Mouse (Mus musculus): ENCODE measurements around the gene Ctnnd2. TPM values are rescaled to one million over a fixed set of nuclear protein-coding genes. Genes with fewer than 3 reads are reported as not detected.
A peak's percentile ranks its signal among the peaks of the same experiment; 100 is the strongest.

Ctnnd2 gene
- polyA plus RNA-seq, 1 experiment from 2014 or later: 0.83 TPM

DNA sequence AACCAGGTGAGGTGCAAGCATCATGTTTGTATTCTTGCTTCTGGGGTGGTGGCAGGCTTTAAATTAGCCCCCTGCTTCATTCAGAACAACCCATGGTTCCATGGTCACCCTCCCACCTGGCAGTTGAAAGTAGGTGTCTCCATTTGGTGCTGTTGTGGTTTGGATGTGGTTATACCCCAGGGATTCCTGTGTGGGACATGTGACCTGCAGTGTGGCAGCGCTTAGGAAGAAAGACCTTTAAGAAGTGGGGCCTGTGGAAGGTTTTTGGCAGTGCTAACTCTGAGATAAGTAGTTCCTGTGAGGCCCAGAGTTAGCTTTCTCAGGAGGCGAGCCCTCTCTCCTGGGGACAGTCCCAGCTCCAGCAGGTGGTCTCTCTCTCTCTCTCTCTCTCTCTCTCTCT is 848.4 kb downstream of the Ctnnd2 start:
- ATAC-seq (replicated peaks; ENCODE audit: extremely low read depth, insufficient read depth, low FRiP score): peak; percentile 52; the same call in 1 of the 2 replicates
- Histone ChIP-seq H3K9ac (ENCODE audit: low read length) (no peak overlapping the region), H3K27me3 (ENCODE audit: control insufficient read depth, insufficient read depth, low read length) (no peaks in the 10 kb centered on the region), H3K36me3 (ENCODE audit: control insufficient read depth, insufficient read depth) (no peaks in the 10 kb centered on the region), H3K4me3 (ENCODE audit: low read length) (no peak overlapping the region), H3K4me1 (ENCODE audit: control insufficient read depth, insufficient read depth, low read length) (no peaks in the 10 kb centered on the region), H3K27ac (ENCODE audit: low read length) (no peak overlapping the region), H3K4me2 (ENCODE audit: low read depth, low read length) (no peak overlapping the region), H3K9me3 (replicated peaks; ENCODE audit: control insufficient read depth, low read length) (no peaks in the 10 kb centered on the region)
- WGBS: 45% methylated on average over 2 of the region's 2 CpGs

DNA sequence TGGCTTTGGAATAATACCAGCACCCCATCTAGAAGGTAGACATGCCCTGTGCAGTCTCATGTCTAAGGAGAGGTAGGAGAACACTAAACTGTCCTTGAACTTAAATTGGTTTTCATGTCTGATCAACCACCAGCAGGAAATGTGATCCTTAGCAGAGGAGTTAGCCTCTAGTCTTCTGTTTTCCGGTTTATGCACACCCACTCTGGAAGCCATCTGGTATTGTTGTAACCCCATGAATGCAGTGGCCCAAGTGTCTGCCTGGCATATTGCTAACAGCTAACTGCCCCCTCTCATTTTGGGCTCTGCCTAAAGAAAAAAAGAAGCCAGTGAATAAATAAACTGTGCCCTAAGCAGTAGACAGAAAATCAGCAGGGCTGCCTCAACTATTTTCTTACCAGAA is 849.6 kb downstream of the Ctnnd2 start:
- 72% methylated on average over 1 of the region's 1 CpGs for WGBS
- Histone ChIP-seq H3K4me1 (ENCODE audit: control insufficient read depth, insufficient read depth, low read length) (no peaks in the 10 kb centered on the region), H3K9ac (ENCODE audit: low read length) (no peak overlapping the region), H3K4me2 (ENCODE audit: low read depth, low read length) (no peak overlapping the region), H3K27ac (ENCODE audit: low read length) (no peak overlapping the region), H3K27me3 (ENCODE audit: control insufficient read depth, insufficient read depth, low read length) (no peaks in the 10 kb centered on the region), H3K4me3 (ENCODE audit: low read length) (no peak overlapping the region), H3K36me3 (ENCODE audit: control insufficient read depth, insufficient read depth) (no peaks in the 10 kb centered on the region), H3K9me3 (replicated peaks; ENCODE audit: control insufficient read depth, low read length) (no peaks in the 10 kb centered on the region)
- ATAC-seq (replicated peaks; ENCODE audit: extremely low read depth, insufficient read depth, low FRiP score): no peak

GRCm38 (mm10) chr15:31022497-31022896 is 850.1 kb downstream of the Ctnnd2 start:
- Histone ChIP-seq H3K4me3 (ENCODE audit: low read length) (no peak overlapping the region), H3K9me3 (replicated peaks; ENCODE audit: control insufficient read depth, low read length) (no peaks in the 10 kb centered on the region), H3K4me2 (ENCODE audit: low read depth, low read length) (no peak overlapping the region), H3K9ac (ENCODE audit: low read length) (no peak overlapping the region), H3K27ac (ENCODE audit: low read length) (no peak overlapping the region), H3K27me3 (ENCODE audit: control insufficient read depth, insufficient read depth, low read length) (no peaks in the 10 kb centered on the region), H3K36me3 (ENCODE audit: control insufficient read depth, insufficient read depth) (no peaks in the 10 kb centered on the region), H3K4me1 (ENCODE audit: control insufficient read depth, insufficient read depth, low read length) (no peaks in the 10 kb centered on the region)
- ATAC-seq (replicated peaks; ENCODE audit: extremely low read depth, insufficient read depth, low FRiP score): no peak
- 82% methylated on average over 3 of the region's 3 CpGs for WGBS

GRCm38 (mm10) chr15:31023766-31024165 is 851.4 kb downstream of the Ctnnd2 start:
- Histone ChIP-seq H3K27me3 (ENCODE audit: control insufficient read depth, insufficient read depth, low read length) (no peaks in the 10 kb centered on the region), H3K4me1 (ENCODE audit: control insufficient read depth, insufficient read depth, low read length) (no peaks in the 10 kb centered on the region), H3K36me3 (ENCODE audit: control insufficient read depth, insufficient read depth) (no peaks in the 10 kb centered on the region), H3K4me3 (ENCODE audit: low read length) (no peak overlapping the region), H3K9me3 (replicated peaks; ENCODE audit: control insufficient read depth, low read length) (no peaks in the 10 kb centered on the region), H3K27ac (ENCODE audit: low read length) (no peak overlapping the region), H3K9ac (ENCODE audit: low read length) (no peak overlapping the region), H3K4me2 (ENCODE audit: low read depth, low read length) (no peak overlapping the region)
- 77% methylated on average over 5 of the region's 5 CpGs for WGBS
- no peak for ATAC-seq (replicated peaks; ENCODE audit: extremely low read depth, insufficient read depth, low FRiP score)

- 83% methylated on average over 26 of the region's 26 CpGs for WGBS
- Histone ChIP-seq H3K36me3 (ENCODE audit: control insufficient read depth, insufficient read depth) (no peaks in the 10 kb centered on the region), H3K9ac (ENCODE audit: low read length) (no peak overlapping the region), H3K4me3 (ENCODE audit: low read length) (no peak overlapping the region), H3K9me3 (replicated peaks; ENCODE audit: control insufficient read depth, low read length) (no peaks in the 10 kb centered on the region), H3K27me3 (ENCODE audit: control insufficient read depth, insufficient read depth, low read length) (no peaks in the 10 kb centered on the region), H3K4me2 (ENCODE audit: low read depth, low read length) (no peak overlapping the region), H3K4me1 (ENCODE audit: control insufficient read depth, insufficient read depth, low read length) (no peaks in the 10 kb centered on the region), H3K27ac (ENCODE audit: low read length) (no peak overlapping the region)
- ATAC-seq (replicated peaks; ENCODE audit: extremely low read depth, insufficient read depth, low FRiP score): no peak
Observed at GRCm38 (mm10) chr15:31027448-31028230, 855.2 kb downstream of the Ctnnd2 start.

DNA sequence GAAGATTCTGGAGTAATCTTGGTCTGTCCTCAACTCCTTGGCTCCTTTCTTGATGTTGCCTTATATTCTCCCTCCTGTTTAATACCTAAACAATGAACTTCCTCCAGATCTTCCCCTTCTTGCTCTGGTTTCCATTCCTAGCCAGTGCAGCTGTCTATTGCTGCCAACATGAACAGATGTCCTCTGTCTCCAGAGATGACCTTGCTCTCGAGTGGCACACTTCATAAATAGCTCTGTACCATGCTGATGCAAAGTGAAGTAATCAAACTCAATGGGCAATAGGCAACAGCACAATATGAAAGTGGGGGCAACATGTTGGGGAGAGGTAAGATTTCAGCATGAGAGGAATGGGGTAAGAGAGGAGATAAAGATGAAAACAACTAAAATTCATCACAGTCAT is 872.6 kb downstream of the Ctnnd2 start:
- Histone ChIP-seq H3K9ac (ENCODE audit: low read length) (no peak overlapping the region), H3K9me3 (replicated peaks; ENCODE audit: control insufficient read depth, low read length) (no peaks in the 10 kb centered on the region), H3K4me3 (ENCODE audit: low read length) (no peak overlapping the region), H3K27ac (ENCODE audit: low read length) (no peak overlapping the region), H3K27me3 (ENCODE audit: control insufficient read depth, insufficient read depth, low read length) (no peaks in the 10 kb centered on the region), H3K36me3 (ENCODE audit: control insufficient read depth, insufficient read depth) (no peaks in the 10 kb centered on the region), H3K4me2 (ENCODE audit: low read depth, low read length) (no peak overlapping the region), H3K4me1 (ENCODE audit: control insufficient read depth, insufficient read depth, low read length) (no peaks in the 10 kb centered on the region)
- no peak for ATAC-seq (replicated peaks; ENCODE audit: extremely low read depth, insufficient read depth, low FRiP score)
- 27% methylated on average over 1 of the region's 1 CpGs for WGBS

- no peak overlapping the region for H3K9ac ChIP-seq (ENCODE audit: low read length)
- no peaks in the 10 kb centered on the region for H3K27me3 ChIP-seq (ENCODE audit: control insufficient read depth, insufficient read depth, low read length)
- WGBS: 80% methylated on average over 5 of the region's 5 CpGs
- no peak for ATAC-seq (replicated peaks; ENCODE audit: extremely low read depth, insufficient read depth, low FRiP score)
- H3K4me3 ChIP-seq (ENCODE audit: low read length): no peak overlapping the region
- no peaks in the 10 kb centered on the region for H3K9me3 ChIP-seq (replicated peaks; ENCODE audit: control insufficient read depth, low read length)
- H3K36me3 ChIP-seq (ENCODE audit: control insufficient read depth, insufficient read depth): no peaks in the 10 kb centered on the region
- H3K27ac ChIP-seq (ENCODE audit: low read length): no peak overlapping the region
- no peaks in the 10 kb centered on the region for H3K4me1 ChIP-seq (ENCODE audit: control insufficient read depth, insufficient read depth, low read length)
- H3K4me2 ChIP-seq (ENCODE audit: low read depth, low read length): no peak overlapping the region
Observed at GRCm38 (mm10) chr15:31051496-31051895, 879.1 kb downstream of the Ctnnd2 start.

DNA sequence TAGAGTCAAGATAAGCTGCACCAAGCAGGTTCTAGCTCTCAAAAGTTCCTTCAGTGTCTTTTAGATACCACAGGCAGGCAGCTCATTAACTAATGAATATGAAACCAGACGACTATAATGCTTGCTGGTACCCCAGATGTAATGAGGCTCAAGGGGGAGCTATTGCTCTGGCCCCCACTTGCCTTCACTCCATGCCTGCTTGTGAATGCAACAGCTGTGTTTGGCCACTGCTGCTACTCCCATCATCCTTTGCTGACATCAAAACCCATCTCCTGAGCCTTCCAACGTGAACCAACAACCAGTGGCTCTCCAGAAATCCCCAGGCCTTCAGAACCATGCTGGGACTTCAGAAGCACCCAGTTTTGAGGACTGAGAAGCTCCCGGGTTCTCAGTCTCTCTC is 883.8 kb downstream of the Ctnnd2 start:
- no peak for ATAC-seq (replicated peaks; ENCODE audit: extremely low read depth, insufficient read depth, low FRiP score)
- Histone ChIP-seq H3K9ac (ENCODE audit: low read length) (no peak overlapping the region), H3K4me1 (ENCODE audit: control insufficient read depth, insufficient read depth, low read length) (no peaks in the 10 kb centered on the region), H3K27ac (ENCODE audit: low read length) (no peak overlapping the region), H3K4me3 (ENCODE audit: low read length) (no peak overlapping the region), H3K27me3 (ENCODE audit: control insufficient read depth, insufficient read depth, low read length) (no peaks in the 10 kb centered on the region), H3K9me3 (replicated peaks; ENCODE audit: control insufficient read depth, low read length) (no peaks in the 10 kb centered on the region), H3K36me3 (ENCODE audit: control insufficient read depth, insufficient read depth) (no peaks in the 10 kb centered on the region), H3K4me2 (ENCODE audit: low read depth, low read length) (no peak overlapping the region)
- WGBS: 58% methylated on average over 3 of the region's 3 CpGs

GRCm38 (mm10) chr15:31058315-31058714 is 885.9 kb downstream of the Ctnnd2 start:
- Histone ChIP-seq H3K4me3 (ENCODE audit: low read length) (no peak overlapping the region), H3K27me3 (ENCODE audit: control insufficient read depth, insufficient read depth, low read length) (no peaks in the 10 kb centered on the region), H3K9me3 (replicated peaks; ENCODE audit: control insufficient read depth, low read length) (no peaks in the 10 kb centered on the region), H3K27ac (ENCODE audit: low read length) (no peak overlapping the region), H3K36me3 (ENCODE audit: control insufficient read depth, insufficient read depth) (no peaks in the 10 kb centered on the region), H3K9ac (ENCODE audit: low read length) (no peak overlapping the region), H3K4me1 (ENCODE audit: control insufficient read depth, insufficient read depth, low read length) (no peaks in the 10 kb centered on the region), H3K4me2 (ENCODE audit: low read depth, low read length) (no peak overlapping the region)
- ATAC-seq (replicated peaks; ENCODE audit: extremely low read depth, insufficient read depth, low FRiP score): no peak
- WGBS: 84% methylated on average over 6 of the region's 6 CpGs

Measured in heart, embryonic 16.5 days (tissue).